Mouse (Mus musculus) intestine, embryonic 14.5 days (tissue): ENCODE data around the gene Tex37. TPM values are rescaled to one million over a fixed set of nuclear protein-coding genes. Genes with fewer than 3 reads are reported as not detected.
A peak's percentile ranks its signal among the peaks of the same experiment; 100 is the strongest.

ENCODE experiments used
- ATAC-seq: fragments of 200-750 bp; cut with Nextera tagmentation; replicated peaks from 2 replicates; pipeline ENCODE4 v1.8.0; 2017; ENCODE audit warnings: low read depth, moderate number of reproducible peaks, moderate TSS enrichment, moderate library complexity; ENCODE audit not compliant: low FRiP score, low TSS enrichment
- DNase-seq: peaks from one replicate; pipeline ENCODE4 v3.0.0-alpha.2; 2018; ENCODE audit warnings: low spot score
- H3K27ac ChIP-seq: fragments of 300-500 bp; sonication (generic); 2 replicates; pipeline ENCODE4 v1.5.1; 2014; ENCODE audit warnings: low read depth, mild to moderate bottlenecking, control low read depth
- H3K27me3 ChIP-seq: fragments of 300-500 bp; sonication (generic); replicated peaks from 2 replicates; pipeline ENCODE4 v1.6.1; 2014; ENCODE audit warnings: low read length, control low read depth; ENCODE audit not compliant: control insufficient read depth, insufficient read depth
- H3K36me3 ChIP-seq: fragments of 300-500 bp; sonication (generic); 2 replicates; pipeline ENCODE4 v1.6.1; 2014; ENCODE audit warnings: low read length, control low read depth; ENCODE audit not compliant: control insufficient read depth, insufficient read depth
- H3K4me1 ChIP-seq: fragments of 300-500 bp; sonication (generic); replicated peaks from 2 replicates; pipeline ENCODE4 v1.6.1; 2014; ENCODE audit warnings: low read length, control low read depth, mixed read lengths; ENCODE audit not compliant: control insufficient read depth, insufficient read depth
- H3K4me2 ChIP-seq: fragments of 300-500 bp; sonication (generic); 2 replicates; pipeline ENCODE4 v1.6.1; 2014; ENCODE audit warnings: low read length
- H3K4me3 ChIP-seq: fragments of 300-500 bp; sonication (generic); 2 replicates; pipeline ENCODE4 v1.5.1; 2014; ENCODE audit warnings: low read depth, low read length, control low read depth, mixed read lengths
- H3K9ac ChIP-seq: fragments of 300-500 bp; sonication (generic); 2 replicates; pipeline ENCODE4 v1.6.1; 2014; ENCODE audit warnings: mild to moderate bottlenecking, low read length
- H3K9me3 ChIP-seq: fragments of 300-500 bp; sonication (generic); 2 replicates; pipeline ENCODE4 v1.6.1; 2016; ENCODE audit warnings: low read length, control low read depth; ENCODE audit not compliant: control insufficient read depth
- whole genome bisulfite sequencing: fragments of 180-500 bp; shearing (Covaris S2); extraction: QIAGEN DNeasy Blood & Tissue Kit; methylation state at CpG from one replicate; pipeline ENCODE4 v1.1.7; 2014; 5-methylcytosine and 5-hydroxymethylcytosine counted together
- polyA plus RNA-seq: library from polyadenylated mRNA; unstranded; fragments of >200 nt; fragmentation: Nextera tagmentation; extraction: Ambion mirVana; gene quantifications from 2 replicates; pipeline ENCODE4 v1.2.1, GENCODE M21; 2014

Tex37 gene
- polyA plus RNA-seq, 1 experiment from 2014 or later: not detected

DNA sequence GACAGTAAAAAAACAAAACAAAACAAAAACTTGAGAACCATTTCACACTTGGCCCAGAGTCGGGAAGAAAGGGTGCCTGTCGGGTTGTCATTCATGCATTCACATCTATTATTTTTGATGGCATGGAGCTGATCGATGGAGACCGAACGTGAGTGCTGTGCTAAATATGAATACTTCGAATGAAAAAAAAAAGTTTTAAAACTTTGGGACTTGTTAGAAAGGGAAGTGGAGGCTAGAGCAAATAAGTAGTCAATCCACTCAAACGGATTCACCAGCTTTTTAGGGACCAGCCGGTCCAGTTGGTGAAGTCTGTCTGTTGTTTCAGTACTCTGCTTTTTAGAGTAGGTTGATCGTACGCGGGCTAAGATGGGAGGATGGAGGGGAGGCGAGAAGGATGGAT is 37.1 kb upstream of the Tex37 start:
- WGBS: 3% methylated on average over 12 of the region's 12 CpGs
- ATAC-seq: no peak
- Histone ChIP-seq H3K27ac (no peak overlapping the region), H3K4me1 (peaks cover 8% of the 10 kb centered on the region; the same call in 1 of the 2 replicates), H3K27me3 (peaks cover 89% of the 10 kb centered on the region), H3K36me3 (no peaks in the 10 kb centered on the region), H3K4me2 (peak overlapping the region; percentile 59), H3K9ac (no peak overlapping the region), H3K9me3 (no peaks in the 10 kb centered on the region), H3K4me3 (peak overlapping the region; percentile 33)
- peak; percentile 56 for DNase-seq

DNA sequence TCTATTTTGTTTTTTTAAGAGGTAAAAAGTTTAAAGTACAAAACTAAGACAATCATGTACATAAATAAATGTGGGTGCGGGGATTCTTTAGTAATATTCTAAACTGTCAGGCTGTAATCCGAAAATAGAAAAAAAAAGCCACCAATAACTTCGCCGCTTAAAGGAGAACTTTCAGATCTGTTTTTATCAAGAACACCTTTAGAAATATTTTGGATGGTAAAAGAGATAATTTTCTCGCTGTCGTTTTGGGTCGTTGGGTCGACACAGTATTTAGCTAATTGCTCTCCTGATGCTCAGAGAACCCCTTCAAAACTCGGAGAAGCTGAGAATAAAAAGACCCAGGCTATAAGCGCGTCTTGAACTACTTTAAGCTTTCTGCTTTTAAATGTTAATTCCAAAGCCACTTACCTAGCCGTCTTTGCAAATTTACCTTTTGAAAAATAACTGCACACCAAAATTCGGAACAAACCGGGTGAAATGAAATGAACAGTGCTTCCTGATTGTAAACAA is 36.6 kb upstream of the Tex37 start:
- ATAC-seq (no peak), DNase-seq (no peak)
- peaks cover 86% of the 10 kb centered on the region for H3K27me3 ChIP-seq
- no peaks in the 10 kb centered on the region for H3K36me3 ChIP-seq
- H3K9ac ChIP-seq: no peak overlapping the region
- 5% methylated on average over 14 of the region's 14 CpGs for WGBS
- no peak overlapping the region for H3K4me2 ChIP-seq
- H3K9me3 ChIP-seq: no peaks in the 10 kb centered on the region
- no peak overlapping the region for H3K27ac ChIP-seq
- peaks cover 8% of the 10 kb centered on the region; the same call in 1 of the 2 replicates for H3K4me1 ChIP-seq
- no peak overlapping the region for H3K4me3 ChIP-seq

DNA sequence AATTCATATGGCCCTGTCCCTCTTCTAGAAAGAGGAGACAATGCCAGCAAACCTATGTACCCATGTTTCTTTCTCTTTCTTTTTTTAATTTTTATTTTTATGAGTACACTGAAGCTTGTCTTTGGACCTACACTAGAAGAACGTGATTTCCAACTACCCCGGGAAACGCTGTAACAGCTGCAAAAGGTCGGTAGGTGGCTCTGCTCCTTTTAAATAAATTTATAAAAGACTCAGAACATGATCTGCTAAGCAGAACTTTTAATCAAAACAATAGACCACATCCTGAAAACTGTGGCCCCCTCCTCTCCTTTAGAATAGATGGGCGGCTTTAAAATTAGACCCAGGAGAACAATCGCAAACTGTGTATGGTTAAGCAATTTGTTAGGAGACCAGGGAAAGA is 35.3 kb upstream of the Tex37 start:
- H3K36me3 ChIP-seq: no peaks in the 10 kb centered on the region
- WGBS: 13% methylated on average over 6 of the region's 6 CpGs
- peaks cover 73% of the 10 kb centered on the region for H3K27me3 ChIP-seq
- no peak overlapping the region for H3K9ac ChIP-seq
- DNase-seq (peak; percentile 57), ATAC-seq (no peak)
- H3K4me1 ChIP-seq: peaks cover 8% of the 10 kb centered on the region; the same call in 1 of the 2 replicates
- H3K4me3 ChIP-seq: no peak overlapping the region
- H3K9me3 ChIP-seq: no peaks in the 10 kb centered on the region
- H3K27ac ChIP-seq: no peak overlapping the region
- no peak overlapping the region for H3K4me2 ChIP-seq

DNA sequence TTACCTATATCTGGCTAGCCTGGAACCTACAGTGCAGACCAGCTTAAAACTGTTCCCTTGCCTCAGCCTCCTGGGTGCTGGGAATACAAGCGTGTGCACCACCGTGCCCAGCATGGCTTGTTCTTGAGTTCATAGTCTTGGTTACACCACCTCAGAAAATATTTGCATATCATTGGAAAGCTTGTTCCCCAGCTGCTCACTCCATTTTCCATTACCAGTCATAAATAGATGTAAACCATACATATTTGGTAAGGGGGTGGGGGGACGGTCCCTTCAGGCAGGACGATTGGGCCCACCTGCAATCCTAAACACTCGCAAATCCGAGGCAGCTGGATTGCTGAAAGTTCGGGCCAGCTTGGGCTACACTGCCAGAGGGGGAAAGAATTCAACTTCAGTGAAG is 34.5 kb upstream of the Tex37 start:
- Histone ChIP-seq H3K27ac (no peak overlapping the region), H3K4me3 (no peak overlapping the region), H3K9ac (no peak overlapping the region), H3K27me3 (peaks cover 66% of the 10 kb centered on the region), H3K9me3 (no peaks in the 10 kb centered on the region), H3K36me3 (no peaks in the 10 kb centered on the region), H3K4me1 (peaks cover 8% of the 10 kb centered on the region; the same call in 1 of the 2 replicates), H3K4me2 (no peak overlapping the region)
- DNase-seq: no peak
- WGBS: 69% methylated on average over 7 of the region's 7 CpGs
- no peak for ATAC-seq

DNA sequence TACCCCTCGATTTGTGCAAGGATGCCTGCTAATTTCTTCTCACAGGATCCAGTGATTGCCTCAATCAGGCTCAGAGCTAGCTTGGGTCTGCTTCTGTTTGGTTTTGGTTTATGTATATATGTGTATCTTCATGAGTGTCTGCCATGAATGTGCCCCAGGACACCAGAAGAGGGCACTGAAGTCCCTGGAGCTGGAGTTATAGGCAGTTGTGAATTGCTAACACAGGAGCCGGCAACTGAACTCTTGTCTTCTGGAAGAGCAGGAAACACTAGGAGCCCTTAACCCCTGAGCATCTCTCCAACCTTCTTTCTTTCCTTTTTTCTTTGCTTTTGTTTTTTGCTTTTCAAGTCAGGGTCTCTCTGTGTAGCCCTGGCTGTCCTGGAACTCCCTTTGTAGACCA is 13.1 kb upstream of the Tex37 start:
- H3K9ac ChIP-seq: no peak overlapping the region
- H3K4me2 ChIP-seq: no peak overlapping the region
- no peaks in the 10 kb centered on the region for H3K36me3 ChIP-seq
- no peak overlapping the region for H3K4me3 ChIP-seq
- DNase-seq: no peak
- no peak for ATAC-seq
- H3K27me3 ChIP-seq: no peaks in the 10 kb centered on the region
- H3K4me1 ChIP-seq: no peaks in the 10 kb centered on the region
- WGBS: 88% methylated on average over 2 of the region's 2 CpGs
- H3K9me3 ChIP-seq: no peaks in the 10 kb centered on the region
- H3K27ac ChIP-seq: no peak overlapping the region

DNA sequence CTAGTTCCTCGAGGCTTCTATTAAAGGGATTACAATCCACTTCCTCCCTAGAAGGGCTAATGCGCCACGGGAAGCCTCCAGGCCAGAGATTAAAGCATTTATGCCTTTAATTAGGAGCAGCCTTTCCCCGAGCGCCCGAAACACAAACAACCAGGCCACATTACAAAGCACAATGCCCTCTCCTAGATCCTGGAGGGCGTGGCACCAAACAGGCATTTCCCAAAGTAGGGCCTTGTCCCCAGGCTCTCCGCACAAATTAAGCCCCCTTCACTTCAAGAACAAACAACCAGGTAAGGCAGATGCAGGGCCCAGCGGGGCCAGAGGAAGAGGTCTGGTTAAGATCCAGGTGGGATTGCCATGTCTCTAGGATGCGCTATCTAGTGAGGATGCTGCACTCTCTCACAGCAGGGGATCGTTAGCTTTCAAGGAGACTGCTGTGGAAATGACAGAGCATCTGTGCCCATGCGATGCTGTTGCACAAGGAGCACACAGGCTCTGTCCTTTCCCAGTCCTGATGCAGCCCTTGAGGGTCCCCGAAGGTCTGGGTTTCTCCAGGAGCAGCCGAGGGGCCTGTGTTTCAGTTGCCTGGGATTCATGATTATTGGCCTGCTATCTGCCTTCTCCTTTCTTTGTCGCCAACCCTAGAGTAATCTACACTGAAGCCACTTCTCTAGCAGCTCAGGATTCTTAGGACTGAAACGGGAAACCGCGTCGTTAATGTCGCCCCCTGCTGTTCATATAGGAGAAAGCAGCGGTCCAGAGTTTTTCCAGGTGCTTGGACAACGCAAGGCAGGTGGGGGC is 2.7 kb upstream of the Tex37 start:
- no peak overlapping the region for H3K9ac ChIP-seq
- DNase-seq (peak; percentile 75), ATAC-seq (no peak)
- H3K27me3 ChIP-seq: no peaks in the 10 kb centered on the region
- H3K27ac ChIP-seq: no peak overlapping the region
- H3K4me2 ChIP-seq: peak overlapping the region; percentile 40
- H3K4me3 ChIP-seq: no peak overlapping the region
- 6% methylated on average over 22 of the region's 22 CpGs for WGBS
- H3K36me3 ChIP-seq: no peaks in the 10 kb centered on the region
- H3K4me1 ChIP-seq: no peaks in the 10 kb centered on the region
- no peaks in the 10 kb centered on the region for H3K9me3 ChIP-seq

DNA sequence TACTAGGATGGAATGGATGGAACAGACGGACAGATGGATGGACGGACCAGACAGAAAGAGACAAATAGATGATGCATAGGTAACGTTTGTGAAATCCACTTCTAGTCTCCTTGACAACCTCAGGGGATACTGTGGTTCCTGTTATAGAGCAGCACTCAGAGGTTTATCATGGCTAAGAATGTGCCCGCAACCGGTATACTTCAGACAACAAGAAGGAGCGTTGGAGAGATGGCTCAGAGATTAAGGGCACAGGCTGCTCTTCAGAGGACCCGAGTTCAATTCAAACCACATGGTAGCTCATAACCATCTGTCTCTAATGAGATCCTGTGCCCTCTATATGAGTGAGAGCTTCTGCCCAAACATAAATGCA is 6.3 kb downstream of the Tex37 start:
- Histone ChIP-seq H3K4me1 (no peaks in the 10 kb centered on the region; the same call in 1 of the 2 replicates), H3K4me2 (peak overlapping the region; percentile 40; the same call in 1 of the 2 replicates), H3K36me3 (no peaks in the 10 kb centered on the region), H3K27me3 (0 out of 2 replicates have a peak, but pooled peaks cover 2% of the 10 kb centered on the region), H3K9ac (no peak overlapping the region), H3K4me3 (no peak overlapping the region), H3K9me3 (no peaks in the 10 kb centered on the region), H3K27ac (no peak overlapping the region)
- WGBS: 63% methylated on average over 7 of the region's 7 CpGs
- ATAC-seq: no peak
- no peak for DNase-seq

DNA sequence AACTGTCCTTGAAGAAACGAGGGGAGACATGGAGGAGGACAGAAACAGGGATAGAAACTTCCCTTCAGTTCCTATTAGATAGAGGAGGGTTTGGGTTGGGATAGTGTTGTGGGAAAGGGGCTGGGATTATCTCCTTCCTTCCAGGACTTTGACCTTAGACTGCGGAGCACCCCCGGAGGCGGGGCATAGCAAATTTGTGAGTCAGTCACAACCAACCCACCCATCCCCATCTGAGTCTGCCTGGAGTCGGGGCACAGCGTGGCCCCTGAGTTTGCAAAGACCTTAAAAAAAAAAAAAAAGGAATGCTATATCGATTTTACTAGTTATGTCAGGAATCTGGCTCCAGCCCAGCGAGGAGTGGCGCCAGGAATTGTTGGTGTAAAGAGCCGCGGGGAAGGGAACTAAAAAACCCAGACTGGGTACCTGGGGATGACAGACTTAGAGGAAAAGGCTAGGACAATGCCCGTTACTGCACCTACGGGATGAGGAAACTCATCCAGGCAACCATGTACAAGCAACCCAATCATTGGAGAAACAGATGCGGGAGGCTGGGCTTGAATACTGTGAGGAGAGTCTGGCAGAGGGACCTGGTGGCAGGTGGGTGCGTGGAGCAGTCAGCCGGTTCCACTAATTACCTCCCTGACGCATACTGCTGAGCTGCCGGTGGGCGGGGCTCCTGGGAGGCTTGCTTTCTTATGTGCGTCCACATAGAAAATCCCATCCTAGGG is 6.9 kb downstream of the Tex37 start:
- DNase-seq (peak; percentile 57), ATAC-seq (peak; percentile 82)
- H3K4me3 ChIP-seq: 0 out of 2 replicates have a peak overlapping the region, but pooled peaks have one; percentile 8
- H3K27me3 ChIP-seq: 0 out of 2 replicates have a peak, but pooled peaks cover 2% of the 10 kb centered on the region
- no peak overlapping the region for H3K27ac ChIP-seq
- no peak overlapping the region for H3K9ac ChIP-seq
- H3K9me3 ChIP-seq: no peaks in the 10 kb centered on the region
- 10% methylated on average over 20 of the region's 20 CpGs for WGBS
- peak overlapping the region; percentile 40 for H3K4me2 ChIP-seq
- 0 out of 2 replicates have a peak, but pooled peaks cover under 1% of the 10 kb centered on the region for H3K36me3 ChIP-seq
- H3K4me1 ChIP-seq: no peaks in the 10 kb centered on the region; the same call in 1 of the 2 replicates
